Mouse (Mus musculus) heart, postnatal 25 days (tissue): ENCODE data around the gene Olfr1282. TPM values are rescaled to one million over a fixed set of nuclear protein-coding genes. Genes with fewer than 3 reads are reported as not detected.
"Not testable (repeated sequence)": the region's sequence is repeated elsewhere in the genome, so short reads cannot be mapped to it uniquely, and the experiment has no call there.

Experiments used
- DNase-seq: peaks from one replicate; pipeline ENCODE4 v3.0.0; 2022; ENCODE audit warnings: low spot score
- intact Hi-C: fragments of 180-260 bp; cut with DNase I; formaldehyde crosslinking; loops from one replicate; pipeline ENCODE4 v1.15.1; 2025
- total RNA-seq, 2 experiments: library from RNA; stranded (reverse); gene quantifications; 2 replicates each; pipeline ENCODE4 v1.2.3; 2021

The Olfr1282 gene
- not detected for total RNA-seq

DNA sequence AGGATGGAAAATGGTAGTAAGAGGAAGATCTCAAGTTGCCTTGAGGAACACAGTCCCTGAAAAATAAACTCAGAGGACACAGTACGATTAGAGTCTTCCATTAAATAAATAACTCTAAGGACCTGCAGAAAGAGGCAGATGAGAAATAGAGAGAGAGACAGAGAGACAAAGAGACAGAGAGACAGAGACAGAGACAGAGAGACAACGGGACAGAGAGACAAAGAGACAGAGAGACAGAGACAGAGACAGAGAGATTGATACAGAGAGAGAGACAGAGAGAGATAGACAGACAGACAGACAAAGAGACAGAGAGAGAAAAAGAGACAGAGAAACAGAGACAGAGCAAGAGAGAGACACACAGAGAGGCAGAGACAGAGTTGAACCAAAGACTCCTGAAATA is at the start of gene Olfr1282:
TSS of gene Olfr1282 (minus strand) at position 101 of the 400 bp plus-strand sequence.
- intact Hi-C loops: no loop called here
- no peak for DNase-seq

DNA sequence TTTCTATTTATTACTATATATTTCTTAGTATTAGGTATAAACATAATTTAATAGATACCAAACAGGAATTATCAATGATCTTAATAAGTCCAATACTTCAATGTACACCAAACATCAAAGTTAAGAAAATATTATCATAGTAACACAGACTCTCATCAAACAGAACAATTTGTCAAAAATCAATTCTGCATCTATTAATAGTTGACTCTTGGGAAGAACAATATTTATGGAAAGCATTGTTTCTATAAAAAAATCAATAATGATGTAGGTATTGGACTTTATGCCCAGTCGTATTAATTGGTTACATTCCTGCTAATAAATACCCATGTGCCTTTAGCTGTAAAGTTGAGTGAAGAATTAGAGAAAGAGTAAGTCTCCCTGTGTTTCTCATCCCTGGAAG is 39.3 kb upstream of the Olfr1282 start, which contains the start of gene Olfr1284:
TSS of gene Olfr1284 (plus strand) at position 301 of the 400 bp plus-strand sequence.
- intact Hi-C loops: no loop called here
- no peak for DNase-seq

DNA sequence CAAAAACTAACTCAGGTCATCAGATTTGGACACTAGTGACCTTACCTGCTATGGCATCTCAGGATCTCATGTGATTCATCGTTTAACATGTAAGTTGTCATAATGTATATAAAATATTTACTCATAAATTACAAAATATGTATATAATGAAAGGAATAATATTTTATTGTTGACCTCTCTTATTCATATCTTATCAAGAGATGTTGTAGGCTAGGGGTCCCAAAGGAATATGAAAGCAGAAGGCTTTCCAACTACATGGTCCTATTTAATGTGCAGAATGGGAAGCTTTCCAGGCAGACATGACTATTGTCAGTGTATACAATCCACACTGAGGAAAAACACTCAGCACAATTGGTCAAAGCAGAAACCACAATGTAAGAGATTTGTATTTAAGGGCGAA is 30.6 kb upstream of the Olfr1282 start, which contains the start of gene Olfr1283:
TSS of gene Olfr1283 (plus strand) at position 301 of the 400 bp plus-strand sequence.
- intact Hi-C loops: no loop called here
- no peak for DNase-seq

DNA sequence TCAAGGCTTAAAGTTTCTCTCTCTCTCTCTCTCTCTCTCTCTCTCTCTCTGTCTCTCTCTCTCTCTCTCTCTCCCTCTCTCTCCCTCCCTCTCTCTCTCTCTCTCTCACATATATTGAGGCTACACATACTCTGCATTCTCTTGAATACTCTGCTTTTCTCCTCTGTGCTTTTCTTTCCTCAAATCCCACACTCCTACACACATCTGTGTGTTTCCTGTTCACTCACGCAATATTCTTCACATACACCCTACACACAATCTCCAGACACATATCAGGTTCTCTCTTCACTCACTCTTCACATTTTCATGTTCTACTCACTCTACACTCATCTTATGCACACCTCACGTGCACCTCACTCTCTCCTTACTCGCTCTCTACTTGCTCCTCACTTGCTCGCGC is 2.2 kb downstream of the Olfr1282 start:
- intact Hi-C loops, DNase-seq: not testable (repeated sequence)

DNA sequence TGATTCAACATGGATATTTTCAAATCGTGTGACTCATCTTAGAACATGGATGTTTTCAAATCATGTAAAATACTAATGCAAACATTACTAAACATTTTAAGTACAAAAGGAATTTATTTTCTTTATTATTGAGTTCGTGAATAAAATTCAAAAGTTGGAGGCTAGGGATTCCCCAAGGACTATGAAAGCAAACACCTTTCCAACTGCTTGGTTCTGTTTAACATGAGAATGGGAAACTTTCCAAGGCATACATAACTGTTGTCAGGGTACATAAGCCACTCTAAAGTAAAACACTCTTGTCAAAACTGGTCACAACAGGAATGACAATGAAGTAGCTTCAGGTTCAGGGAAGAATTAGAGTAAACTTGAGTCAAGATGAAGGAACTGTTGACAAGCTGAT is 9.7 kb downstream of the Olfr1282 start, which contains the start of gene Olfr1281:
TSS of gene Olfr1281 (plus strand) at position 301 of the 400 bp plus-strand sequence.
- intact Hi-C loops: no loop called here
- DNase-seq: no peak

DNA sequence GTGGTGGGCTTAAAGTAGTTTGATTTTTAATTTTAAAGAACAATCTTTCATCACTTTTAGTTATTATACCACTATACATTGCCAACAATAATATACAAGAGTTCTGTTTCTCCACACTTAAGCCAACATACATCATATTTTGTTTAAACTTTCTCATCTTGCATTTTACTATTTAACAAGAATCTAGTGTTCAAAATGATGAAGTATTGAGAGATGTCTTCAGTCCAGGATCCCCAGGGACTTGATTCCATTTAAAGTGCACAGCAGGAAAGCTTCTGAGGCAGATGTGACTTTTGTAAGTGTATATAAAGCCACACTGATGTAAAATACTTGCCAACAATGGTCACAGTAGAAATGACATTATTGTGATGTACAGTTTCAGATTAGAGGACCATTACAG is 22.2 kb downstream of the Olfr1282 start, which contains the start of gene Olfr1280:
TSS of gene Olfr1280 (plus strand) at position 301 of the 400 bp plus-strand sequence.
- intact Hi-C loops: no loop called here
- no peak for DNase-seq

DNA sequence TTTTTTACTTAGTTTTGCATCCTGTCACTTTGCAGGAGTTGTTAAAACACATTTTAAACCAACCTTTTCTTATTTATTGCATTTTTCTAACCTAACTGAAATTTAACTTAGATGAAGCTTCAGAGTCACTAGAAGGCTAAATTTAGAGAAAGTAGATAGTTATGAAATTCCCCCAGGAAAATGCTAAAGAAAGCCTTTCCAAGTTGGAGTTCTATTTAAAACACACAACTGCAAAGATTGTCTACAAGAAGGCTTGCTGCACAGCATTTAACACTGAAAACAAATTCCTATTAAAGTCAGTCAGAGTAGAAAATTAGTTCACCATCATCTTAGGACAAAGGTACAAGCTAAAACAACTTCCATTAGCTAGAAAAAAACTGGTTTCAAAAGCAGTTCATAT is 35.5 kb downstream of the Olfr1282 start, which contains the start of gene Olfr1279:
TSS of gene Olfr1279 (plus strand) at position 262 of the 400 bp plus-strand sequence.
- DNase-seq: no peak
- intact Hi-C loops: no loop called here

DNA sequence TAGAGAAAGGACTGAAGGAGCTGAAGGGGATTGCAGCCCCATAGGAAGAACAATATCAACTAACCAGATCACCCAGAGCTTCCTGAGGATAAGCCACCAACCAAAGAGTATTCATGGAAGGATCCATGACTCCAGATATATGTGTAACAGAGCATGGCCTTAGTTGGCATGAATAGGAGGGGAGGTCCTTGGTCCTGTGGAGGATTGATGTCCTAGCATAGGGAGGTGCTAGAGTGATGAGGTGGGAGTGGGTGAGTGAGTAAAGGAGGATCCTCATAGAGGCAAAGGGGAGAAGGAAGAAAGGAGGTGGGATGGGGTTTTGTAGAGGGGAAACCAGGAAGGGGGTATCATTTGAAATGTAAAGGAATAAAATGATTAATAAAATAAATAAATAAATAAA is 37.3 kb downstream of the Olfr1282 start:
- intact Hi-C loops: no loop called here
- DNase-seq: no peak

DNA sequence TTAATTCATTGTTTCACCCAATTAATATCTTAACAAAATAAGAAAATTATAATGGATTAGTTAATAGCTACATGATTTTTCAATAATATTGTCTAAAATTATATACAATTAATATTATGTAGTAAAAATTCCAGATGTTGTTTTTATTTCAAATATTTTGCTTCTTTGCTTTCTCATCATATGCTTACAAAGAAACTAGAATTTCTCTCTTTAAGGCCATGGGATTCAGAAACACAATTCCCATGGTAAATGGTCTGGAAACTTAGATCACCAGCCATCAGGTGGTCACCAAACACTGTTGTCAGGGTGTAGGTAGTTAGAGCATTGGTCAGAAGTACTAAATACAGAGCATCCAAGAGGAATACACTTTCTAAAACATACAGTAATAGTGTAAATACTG is 46.0 kb downstream of the Olfr1282 start, which contains the start of gene Olfr1278:
TSS of gene Olfr1278 (plus strand) at position 301 of the 400 bp plus-strand sequence.
- no peak for DNase-seq
- intact Hi-C loops: no loop called here

Other genes with a start within 250 kb of the Olfr1282 start
- not detected for gene Gm13941, start 230.1 kb downstream of the Olfr1282 start, total RNA-seq
- not detected for gene Gm15130, start 183.1 kb downstream of the Olfr1282 start, total RNA-seq
- gene 4930430A15Rik, start 106.5 kb downstream of the Olfr1282 start, total RNA-seq: not detected
- not detected for gene Olfr1275, start 100.8 kb downstream of the Olfr1282 start, total RNA-seq
- gene Olfr1276, start 81.6 kb downstream of the Olfr1282 start, total RNA-seq: not detected
- not detected for gene Olfr1277, start 62.0 kb downstream of the Olfr1282 start, total RNA-seq
- gene Olfr1278, start 45.9 kb downstream of the Olfr1282 start, total RNA-seq: not detected
- not detected for gene Olfr1279, start 35.4 kb downstream of the Olfr1282 start, total RNA-seq
- gene Olfr1280, start 22.1 kb downstream of the Olfr1282 start, total RNA-seq: not detected
- not detected for gene Olfr1281, start 9.6 kb downstream of the Olfr1282 start, total RNA-seq
- gene Olfr1283, start 30.7 kb upstream of the Olfr1282 start, total RNA-seq: not detected
- gene Olfr1284, start 39.4 kb upstream of the Olfr1282 start, total RNA-seq: not detected
- not detected for gene Olfr1286, start 87.0 kb upstream of the Olfr1282 start, total RNA-seq
- gene Olfr1287, start 113.1 kb upstream of the Olfr1282 start, total RNA-seq: not detected
- gene Olfr1288, start 138.0 kb upstream of the Olfr1282 start, total RNA-seq: not detected
- gene Olfr1289, start 144.7 kb upstream of the Olfr1282 start, total RNA-seq: not detected
- gene Olfr1290, start 157.8 kb upstream of the Olfr1282 start, total RNA-seq: not detected
- gene Olfr1291-ps1, start 161.1 kb upstream of the Olfr1282 start, total RNA-seq: not detected
- not detected for gene Olfr1293-ps, start 189.1 kb upstream of the Olfr1282 start, total RNA-seq
- gene Olfr1294, start 204.2 kb upstream of the Olfr1282 start, total RNA-seq: not detected
- not detected for gene Olfr1295, start 233.6 kb upstream of the Olfr1282 start, total RNA-seq